Mouse (Mus musculus) E14TG2a.4 (cell line): ENCODE data around the gene Slc22a22.

ENCODE experiments used
- H3K27me3 ChIP-seq: 2 replicates; pipeline ENCODE4 v1.6.1; 2014; ENCODE audit warnings: low read length, control low read depth; ENCODE audit not compliant: insufficient read depth
- H3K36me3 ChIP-seq: 2 replicates; pipeline ENCODE4 v1.6.1; 2014; ENCODE audit warnings: low read length, control low read depth; ENCODE audit not compliant: insufficient read depth
- H3K4me1 ChIP-seq: replicated peaks from 2 replicates; pipeline ENCODE4 v1.6.1; 2014; ENCODE audit warnings: low read depth, low read length, control low read depth
- H3K4me3 ChIP-seq: replicated peaks from 2 replicates; pipeline ENCODE4 v1.5.1; 2014; ENCODE audit warnings: mild to moderate bottlenecking, low read length
- H3K9me3 ChIP-seq: 2 replicates; pipeline ENCODE4 v1.6.1; 2014; ENCODE audit warnings: low read length, control low read depth
- CTCF ChIP-seq: conservative IDR thresholded peaks from 2 replicates; pipeline ENCODE4 v1.5.1; 2014; ENCODE audit warnings: low read length
- NANOG ChIP-seq: IDR thresholded peaks from 2 replicates; pipeline ENCODE4 v1.6.1; 2014; ENCODE audit warnings: borderline replicate concordance, low read length, mixed read lengths
- POU5F1 ChIP-seq: IDR thresholded peaks from 2 replicates; pipeline ENCODE4 v1.6.1; 2014; ENCODE audit warnings: low read length, borderline replicate concordance

Gene Slc22a22

GRCm38 (mm10) chr15:57434710-57435404 is 42.6 kb downstream of the Slc22a22 start:
- no peaks in the 10 kb centered on the region for H3K27me3 ChIP-seq
- H3K4me1 ChIP-seq = no peaks in the 10 kb centered on the region
- H3K9me3 ChIP-seq = no peaks in the 10 kb centered on the region
- TF ChIP-seq CTCF = no peak
- TF ChIP-seq POU5F1 = no peak
- TF ChIP-seq NANOG = no peak
- no peaks in the 10 kb centered on the region for H3K36me3 ChIP-seq
- H3K4me3 ChIP-seq = no peak overlapping the region

DNA sequence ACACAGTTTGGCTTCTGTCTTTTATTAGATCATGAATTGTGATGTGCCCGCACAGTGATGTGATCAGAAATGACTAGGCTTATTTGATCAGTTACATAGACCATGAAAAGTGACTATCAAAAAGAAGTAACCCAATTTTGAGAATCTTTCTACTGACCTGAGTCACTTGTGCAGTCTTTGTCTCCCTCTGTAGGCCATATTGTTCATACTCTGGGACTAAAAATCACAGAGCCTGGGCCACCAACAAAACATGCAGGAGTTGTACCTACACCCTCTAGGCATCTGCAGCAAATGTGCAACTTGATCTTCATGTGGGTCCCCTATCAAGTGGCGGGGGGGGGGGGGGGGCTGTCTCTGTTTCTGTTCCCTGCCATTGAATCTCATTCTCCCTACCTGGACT is 68.9 kb downstream of the Slc22a22 start:
- Histone ChIP-seq H3K4me1 (no peaks in the 10 kb centered on the region), H3K36me3 (no peaks in the 10 kb centered on the region), H3K4me3 (no peak overlapping the region), H3K27me3 (no peaks in the 10 kb centered on the region), H3K9me3 (no peaks in the 10 kb centered on the region)
- TF ChIP-seq CTCF = 0 out of 2 replicates have a peak, but pooled peaks have one; percentile 7
- TF ChIP-seq POU5F1 = no peak
- TF ChIP-seq NANOG = no peak

GRCm38 (mm10) chr15:57398439-57399148 is 78.8 kb downstream of the Slc22a22 start:
- Histone ChIP-seq H3K27me3 (no peaks in the 10 kb centered on the region), H3K4me3 (no peak overlapping the region), H3K4me1 (no peaks in the 10 kb centered on the region), H3K36me3 (no peaks in the 10 kb centered on the region), H3K9me3 (no peaks in the 10 kb centered on the region)
- no peak for TF ChIP-seq CTCF
- TF ChIP-seq NANOG = no peak

- Histone ChIP-seq H3K9me3 (no peaks in the 10 kb centered on the region), H3K27me3 (no peaks in the 10 kb centered on the region), H3K36me3 (no peaks in the 10 kb centered on the region), H3K4me3 (no peak overlapping the region), H3K4me1 (no peaks in the 10 kb centered on the region)
- no peak for TF ChIP-seq CTCF
These were observed 83.4 kb downstream of the Slc22a22 start for GRCm38 (mm10) chr15:57394053-57394452.

- no peaks in the 10 kb centered on the region for H3K9me3 ChIP-seq
These were observed 97.0 kb downstream of the Slc22a22 start for GRCm38 (mm10) chr15:57380381-57380780.

GRCm38 (mm10) chr15:57366446-57366845 is 111.0 kb downstream of the Slc22a22 start:
- no peaks in the 10 kb centered on the region for H3K27me3 ChIP-seq
- no peaks in the 10 kb centered on the region for H3K9me3 ChIP-seq
- TF ChIP-seq NANOG (no peak), POU5F1 (no peak), CTCF (no peak)

More at GRCm38 (mm10) chr15:57380381-57380780, 97.0 kb downstream of the Slc22a22 start:
- TF ChIP-seq CTCF (no peak), POU5F1 (no peak), NANOG (no peak)
- H3K36me3 ChIP-seq = no peaks in the 10 kb centered on the region
- H3K4me1 ChIP-seq = no peaks in the 10 kb centered on the region
- no peak overlapping the region for H3K4me3 ChIP-seq
- H3K27me3 ChIP-seq = no peaks in the 10 kb centered on the region

DNA sequence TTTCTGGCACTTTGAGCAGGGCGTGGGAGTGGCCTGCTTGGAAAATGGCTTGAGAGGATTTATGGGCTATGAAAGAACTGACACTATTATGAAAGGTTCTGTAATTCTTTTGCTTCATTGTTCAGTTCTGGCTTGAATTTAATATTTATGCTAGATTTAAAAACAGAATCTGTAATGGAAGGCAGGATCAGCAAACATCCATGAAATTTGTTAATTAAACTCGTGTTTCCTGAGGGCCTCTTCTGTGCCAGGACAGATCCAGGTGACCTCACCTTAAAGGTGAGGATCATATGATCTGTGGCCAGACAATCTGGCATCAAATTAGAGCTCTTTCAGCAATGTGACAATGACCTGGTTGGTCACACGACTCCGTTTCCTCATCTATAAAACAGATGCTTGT is 122.1 kb downstream of the Slc22a22 start:
- Histone ChIP-seq H3K9me3 (no peaks in the 10 kb centered on the region), H3K27me3 (no peaks in the 10 kb centered on the region), H3K36me3 (no peaks in the 10 kb centered on the region), H3K4me3 (no peak overlapping the region), H3K4me1 (no peaks in the 10 kb centered on the region)
- TF ChIP-seq POU5F1 = no peak
- no peak for TF ChIP-seq CTCF
- no peak for TF ChIP-seq NANOG

More at GRCm38 (mm10) chr15:57366446-57366845, 111.0 kb downstream of the Slc22a22 start:
- Histone ChIP-seq H3K4me3 (no peak overlapping the region), H3K4me1 (no peaks in the 10 kb centered on the region), H3K36me3 (no peaks in the 10 kb centered on the region)

GRCm38 (mm10) chr15:57340499-57340898 is 136.9 kb downstream of the Slc22a22 start:
- Histone ChIP-seq H3K4me1 (no peaks in the 10 kb centered on the region), H3K9me3 (no peaks in the 10 kb centered on the region), H3K36me3 (no peaks in the 10 kb centered on the region), H3K4me3 (no peak overlapping the region), H3K27me3 (no peaks in the 10 kb centered on the region)
- no peak for TF ChIP-seq NANOG
- no peak for TF ChIP-seq CTCF
- TF ChIP-seq POU5F1 = no peak
